Mouse (Mus musculus) midbrain, embryonic 11.5 days (tissue): ENCODE measurements at regions not wholly inside any gene's neighbourhood (a gene's known extent, or its start where the extent isn't known, plus 50 kb on each side); places are given as distances from the start of the nearest gene placed in this dataset.

ENCODE experiments used
- ATAC-seq: fragments of 200-750 bp; cut with Nextera tagmentation; 2 replicates; pipeline ENCODE4 v1.8.0; 2017; ENCODE audit warnings: moderate TSS enrichment, moderate library complexity; ENCODE audit not compliant: low FRiP score
- DNase-seq: peaks from one replicate; pipeline ENCODE4 v3.0.0; 2015; ENCODE audit warnings: low spot score; ENCODE audit errors: missing footprints
- H3K27ac ChIP-seq: fragments of 300-500 bp; sonication (generic); 2 replicates; pipeline ENCODE4 v1.5.1; 2014; ENCODE audit warnings: low read depth, low read length
- H3K27me3 ChIP-seq: fragments of 300-500 bp; sonication (generic); 2 replicates; pipeline ENCODE4 v1.6.1; 2014; ENCODE audit warnings: mild to moderate bottlenecking, low read length, moderate library complexity, mixed read lengths; ENCODE audit not compliant: control insufficient read depth, insufficient read depth
- H3K36me3 ChIP-seq: fragments of 300-500 bp; sonication (generic); 2 replicates; pipeline ENCODE4 v1.6.1; 2014; ENCODE audit warnings: mild to moderate bottlenecking, low read length, moderate library complexity, mixed read lengths; ENCODE audit not compliant: control insufficient read depth, insufficient read depth
- H3K4me1 ChIP-seq: fragments of 300-500 bp; sonication (generic); 2 replicates; pipeline ENCODE4 v1.6.1; 2014; ENCODE audit warnings: low read length; ENCODE audit not compliant: control insufficient read depth, insufficient read depth
- H3K4me2 ChIP-seq: fragments of 300-500 bp; sonication (generic); 2 replicates; pipeline ENCODE4 v1.6.1; 2014; ENCODE audit warnings: mild to moderate bottlenecking, moderate library complexity
- H3K4me3 ChIP-seq: fragments of 300-500 bp; sonication (generic); 2 replicates; pipeline ENCODE4 v1.5.1; 2014; ENCODE audit warnings: low read depth, low read length
- H3K9ac ChIP-seq: fragments of 300-500 bp; sonication (generic); 2 replicates; pipeline ENCODE4 v1.6.1; 2014; ENCODE audit warnings: low read length
- H3K9me3 ChIP-seq: fragments of 300-500 bp; sonication (generic); 2 replicates; pipeline ENCODE4 v1.6.1; 2016; ENCODE audit warnings: low read length; ENCODE audit not compliant: control insufficient read depth
- WGBS: fragments of 180-500 bp; shearing (Covaris S2); extraction: QIAGEN DNeasy Blood & Tissue Kit; methylation state at CpG from one replicate; pipeline ENCODE4 v1.1.7; 2014; 5-methylcytosine and 5-hydroxymethylcytosine counted together

GRCm38 (mm10) chr5:146647628-146648380 lies 62.8 kb upstream of the Gpr12 start:
- Histone ChIP-seq H3K9me3 (no peaks in the 10 kb centered on the region), H3K9ac (no peak overlapping the region), H3K36me3 (no peaks in the 10 kb centered on the region), H3K27ac (no peak overlapping the region), H3K4me3 (no peak overlapping the region), H3K4me2 (no peak overlapping the region), H3K27me3 (no peaks in the 10 kb centered on the region), H3K4me1 (0 out of 2 replicates have a peak, but pooled peaks cover 2% of the 10 kb centered on the region)
- 0 out of 2 replicates have a peak, but pooled peaks have one; percentile 38 for ATAC-seq
- DNase-seq, result no peak
- 45% methylated on average over 11 of the region's 11 CpGs for WGBS

GRCm38 (mm10) chr5:146644499-146644898 lies 59.5 kb upstream of the Gpr12 start:
- Histone ChIP-seq H3K9ac (no peak overlapping the region), H3K4me3 (no peak overlapping the region), H3K4me1 (0 out of 2 replicates have a peak, but pooled peaks cover 2% of the 10 kb centered on the region), H3K36me3 (no peaks in the 10 kb centered on the region), H3K27me3 (no peaks in the 10 kb centered on the region), H3K4me2 (no peak overlapping the region), H3K9me3 (no peaks in the 10 kb centered on the region), H3K27ac (no peak overlapping the region)
- ATAC-seq, result no peak
- DNase-seq, result peak; percentile 95
- 6% methylated on average over 4 of the region's 4 CpGs for WGBS

- H3K4me1 ChIP-seq, result no peaks in the 10 kb centered on the region
- no peak overlapping the region for H3K27ac ChIP-seq
- WGBS, result 84% methylated on average over 6 of the region's 6 CpGs
- ATAC-seq (no peak), DNase-seq (no peak)
- no peaks in the 10 kb centered on the region for H3K9me3 ChIP-seq
- H3K9ac ChIP-seq, result no peak overlapping the region
- no peak overlapping the region for H3K4me2 ChIP-seq
- no peaks in the 10 kb centered on the region for H3K27me3 ChIP-seq
- H3K4me3 ChIP-seq, result no peak overlapping the region
- no peaks in the 10 kb centered on the region for H3K36me3 ChIP-seq
Observed at GRCm38 (mm10) chr5:146641931-146642330, 56.9 kb upstream of the Gpr12 start.

- H3K27ac ChIP-seq, result no peak overlapping the region
- DNase-seq, result peak; percentile 41
- no peak overlapping the region for H3K9ac ChIP-seq
- no peak for ATAC-seq
- H3K27me3 ChIP-seq, result no peaks in the 10 kb centered on the region
- H3K36me3 ChIP-seq, result no peaks in the 10 kb centered on the region
- 88% methylated on average over 6 of the region's 6 CpGs for WGBS
- no peaks in the 10 kb centered on the region for H3K4me1 ChIP-seq
- no peak overlapping the region for H3K4me2 ChIP-seq
- H3K4me3 ChIP-seq, result no peak overlapping the region
- no peaks in the 10 kb centered on the region for H3K9me3 ChIP-seq
Observed at GRCm38 (mm10) chr5:146636859-146637258, 51.8 kb upstream of the Gpr12 start.
